Mouse (Mus musculus) MEL (cell line): ENCODE data around the gene Entpd3. TPM values are rescaled to one million over a fixed set of nuclear protein-coding genes. Genes with fewer than 3 reads are reported as not detected.
A peak's percentile ranks its signal among the peaks of the same experiment; 100 is the strongest.

Source experiments
- DNase-seq: peaks from one replicate; pipeline ENCODE4 v3.0.0; 2011; ENCODE audit warnings: low read depth, low spot score
- H3K27ac ChIP-seq: 2 replicates; pipeline ENCODE4 v1.5.1; 2012; ENCODE audit warnings: low read depth, mild to moderate bottlenecking, control low read depth, low read length, moderate library complexity; ENCODE audit not compliant: control insufficient read depth
- H3K27me3 ChIP-seq, 2 experiments: fragments of 150-350 bp in 1 of 2; sonication (generic) in 1 of 2; 2 replicates each; pipeline ENCODE4 v1.6.1; 2012; ENCODE audit warnings: low read length in 2 of 2, mild to moderate bottlenecking in 2 of 2, improper control_type of control experiment in 1 of 2, moderate library complexity in 1 of 2; ENCODE audit not compliant: insufficient read depth in 2 of 2, control insufficient read depth in 1 of 2
- H3K36me3 ChIP-seq, 2 experiments: 2 replicates each; pipeline ENCODE4 v1.6.1; 2012 to 2014; ENCODE audit warnings: low read length in 2 of 2, improper control_type of control experiment in 1 of 2, inconsistent platforms in 1 of 2, mild to moderate bottlenecking in 1 of 2; ENCODE audit not compliant: insufficient read depth in 2 of 2, control insufficient read depth in 1 of 2
- H3K4me1 ChIP-seq, 2 experiments: fragments of 150-350 bp in 1 of 2; sonication (generic) in 1 of 2; 2 replicates each; pipeline ENCODE4 v1.6.1; 2012; ENCODE audit warnings: low read length in 2 of 2, improper control_type of control experiment in 1 of 2, mild to moderate bottlenecking in 1 of 2; ENCODE audit not compliant: insufficient read depth in 2 of 2, control insufficient read depth in 1 of 2
- H3K4me3 ChIP-seq, 2 experiments: fragments of 150-350 bp in 1 of 2; sonication (generic) in 1 of 2; 2 replicates each; pipeline ENCODE4 v1.5.1; 2012; ENCODE audit warnings: low read depth in 2 of 2, low read length in 2 of 2, mild to moderate bottlenecking in 2 of 2, moderate library complexity in 2 of 2, control low read depth in 1 of 2, improper control_type of control experiment in 1 of 2; ENCODE audit not compliant: control insufficient read depth in 1 of 2, insufficient read depth in 1 of 2
- H3K79me2 ChIP-seq: 2 replicates; pipeline ENCODE4 v1.6.1; 2012; ENCODE audit warnings: mild to moderate bottlenecking, low read length, moderate library complexity; ENCODE audit not compliant: control insufficient read depth, poor library complexity, insufficient read depth
- H3K9ac ChIP-seq: 2 replicates; pipeline ENCODE4 v1.6.1; 2012; ENCODE audit warnings: low read depth, mild to moderate bottlenecking, control low read depth, low read length, moderate library complexity; ENCODE audit not compliant: control insufficient read depth, poor library complexity, severe bottlenecking
- H3K9me3 ChIP-seq: fragments of 150-350 bp; sonication (generic); replicated peaks from 2 replicates; pipeline ENCODE4 v1.6.1; 2012; ENCODE audit warnings: mild to moderate bottlenecking, low read length, improper control_type of control experiment, moderate library complexity; ENCODE audit not compliant: insufficient read depth
- CTCF ChIP-seq, 3 experiments: IDR thresholded peaks in 2 of 3; conservative IDR thresholded peaks in 1 of 3; 2 replicates each; pipeline ENCODE4 v1.5.1; 2011 to 2012; ENCODE audit warnings: low read length in 3 of 3, low read depth in 2 of 3, mild to moderate bottlenecking in 2 of 3, improper control_type of control experiment in 1 of 3, inconsistent platforms in 1 of 3, mixed read lengths in 1 of 3, moderate library complexity in 1 of 3; ENCODE audit not compliant: control insufficient read depth in 1 of 3, insufficient read depth in 1 of 3, poor library complexity in 1 of 3, severe bottlenecking in 1 of 3
- GABPA ChIP-seq: IDR thresholded peaks from 2 replicates; pipeline ENCODE4 v1.6.1; 2012; ENCODE audit warnings: low read depth, mild to moderate bottlenecking, inconsistent platforms, low read length, improper control_type of control experiment, moderate library complexity
- GATA1 ChIP-seq: IDR thresholded peaks from 2 replicates; pipeline ENCODE4 v1.6.1; 2011; ENCODE audit warnings: low read depth, low read length, improper control_type of control experiment
- JUND ChIP-seq: IDR thresholded peaks from 2 replicates; pipeline ENCODE4 v1.6.1; 2011; ENCODE audit warnings: low read depth, mild to moderate bottlenecking, improper control_type of control experiment, low read length
- MAZ ChIP-seq: IDR thresholded peaks from 2 replicates; pipeline ENCODE4 v1.6.1; 2012; ENCODE audit warnings: low read depth, mild to moderate bottlenecking, inconsistent platforms, low read length, improper control_type of control experiment
- MXI1 ChIP-seq: IDR thresholded peaks from 2 replicates; pipeline ENCODE4 v1.6.1; 2011; ENCODE audit warnings: mild to moderate bottlenecking, low read depth, low read length, improper control_type of control experiment
- NRF1 ChIP-seq: IDR thresholded peaks from 2 replicates; pipeline ENCODE4 v1.6.1; 2014; ENCODE audit warnings: low read depth, mild to moderate bottlenecking, inconsistent platforms, low read length, improper control_type of control experiment, moderate library complexity; ENCODE audit not compliant: poor library complexity, insufficient read depth, severe bottlenecking
- RAD21 ChIP-seq: IDR thresholded peaks from 2 replicates; pipeline ENCODE4 v1.6.1; 2011; ENCODE audit warnings: mild to moderate bottlenecking, low read depth, low read length, improper control_type of control experiment
- TAL1 ChIP-seq: IDR thresholded peaks from 2 replicates; pipeline ENCODE4 v1.6.1; 2012; ENCODE audit warnings: mild to moderate bottlenecking, inconsistent platforms, low read length, moderate library complexity, mixed read lengths
- TCF12 ChIP-seq: IDR thresholded peaks from 2 replicates; pipeline ENCODE4 v1.6.1; 2014; ENCODE audit warnings: low read depth, mild to moderate bottlenecking, inconsistent platforms, low read length, improper control_type of control experiment, moderate library complexity
- UBTF ChIP-seq: IDR thresholded peaks from 2 replicates; pipeline ENCODE4 v1.6.1; 2012; ENCODE audit warnings: low read depth, mild to moderate bottlenecking, inconsistent platforms, low read length, improper control_type of control experiment, moderate library complexity, borderline replicate concordance; ENCODE audit not compliant: insufficient read depth
- USF1 ChIP-seq: IDR thresholded peaks from 2 replicates; pipeline ENCODE4 v1.6.1; 2014; ENCODE audit warnings: low read depth, mild to moderate bottlenecking, inconsistent platforms, low read length, improper control_type of control experiment, moderate library complexity
- ZC3H11A ChIP-seq: IDR thresholded peaks from 2 replicates; pipeline ENCODE4 v1.6.1; 2012; ENCODE audit warnings: low read depth, mild to moderate bottlenecking, inconsistent platforms, low read length, improper control_type of control experiment
- ZKSCAN1 ChIP-seq: IDR thresholded peaks from 2 replicates; pipeline ENCODE4 v1.6.1; 2012; ENCODE audit warnings: low read depth, mild to moderate bottlenecking, inconsistent platforms, low read length, improper control_type of control experiment, moderate library complexity
- ZMIZ1 ChIP-seq: IDR thresholded peaks from 2 replicates; pipeline ENCODE4 v1.6.1; 2012; ENCODE audit warnings: low read depth, mild to moderate bottlenecking, inconsistent platforms, low read length, improper control_type of control experiment, moderate library complexity
- ZNF384 ChIP-seq: IDR thresholded peaks from 2 replicates; pipeline ENCODE4 v1.6.1; 2012; ENCODE audit warnings: low read depth, mild to moderate bottlenecking, inconsistent platforms, low read length, improper control_type of control experiment
- polyA plus RNA-seq, 2 experiments: library from polyadenylated mRNA; stranded (reverse) in 1 of 2; unstranded in 1 of 2; fragments of >175 nt in 1 of 2; fragments of >200 nt in 1 of 2; gene quantifications; 2 replicates each; pipeline versions ENCODE4 v1.2.1 to v1.2.4; 2012; ENCODE audit warnings: low replicate concordance in 2 of 2, low read depth in 1 of 2; ENCODE audit not compliant: insufficient read length in 2 of 2, insufficient read depth in 1 of 2, missing spikeins in 1 of 2
- total RNA-seq: library from RNA; depleted of rRNA; stranded (reverse); fragments of 300-350 nt; gene quantifications from 2 replicates; pipeline ENCODE4 v1.2.3, GENCODE M21; 2012

Entpd3 gene
- total and polyA plus RNA-seq, 3 experiments, result 0.03 TPM; not detected in 2

DNA sequence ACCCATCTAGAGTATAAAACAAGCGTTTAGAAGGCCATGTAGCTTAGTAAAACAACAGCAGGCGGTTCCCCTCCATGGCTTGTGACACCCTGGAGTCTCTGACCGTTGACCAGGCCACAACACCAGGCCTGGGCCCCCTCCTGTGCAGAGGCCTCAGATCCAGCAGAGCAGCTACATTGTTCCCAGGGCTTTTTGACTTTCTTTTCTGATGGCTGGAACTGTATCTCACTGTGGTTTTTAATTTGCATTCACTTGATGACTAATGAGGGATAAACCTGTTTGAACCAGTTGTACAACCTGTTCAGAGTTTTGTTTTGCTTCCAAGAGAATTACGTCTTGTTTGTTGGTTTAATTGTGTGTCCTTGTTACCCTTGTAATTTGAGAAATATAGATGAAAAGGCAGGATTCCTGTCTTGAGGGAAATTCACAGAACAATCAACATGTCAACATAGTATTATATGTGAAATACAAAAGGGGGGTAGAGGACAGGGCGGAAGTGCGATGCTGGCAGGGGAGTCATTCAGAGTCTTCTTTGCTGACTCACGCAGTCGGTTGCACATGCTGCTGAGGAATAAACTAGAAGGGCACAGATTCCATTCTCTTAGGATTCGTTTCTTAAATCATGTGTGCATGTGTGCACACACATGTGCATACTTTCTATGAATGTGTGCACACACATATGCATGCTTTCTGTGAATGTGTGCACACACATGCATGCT, 53.9 kb downstream of the Entpd3 start:
- no peaks in the 10 kb centered on the region for H3K79me2 ChIP-seq
- no peak overlapping the region for H3K9ac ChIP-seq
- H3K27me3 ChIP-seq, result peaks cover 0 to 2% of the 10 kb centered on the region in 2 experiments; a peak in 2 of 4 replicates
- no peak overlapping the region for H3K4me3 ChIP-seq
- DNase-seq, result no peak
- peaks cover 2 to 6% of the 10 kb centered on the region in 2 experiments; a peak in 3 of 4 replicates for H3K4me1 ChIP-seq
- no peak overlapping the region for H3K27ac ChIP-seq
- TF ChIP-seq GATA1 (no peak), UBTF (no peak), NRF1 (no peak), ZC3H11A (no peak), TAL1 (no peak), GABPA (no peak), ZNF384 (no peak), TCF12 (no peak), MXI1 (no peak), ZKSCAN1 (no peak), MAZ (no peak), RAD21 (no peak), JUND (no peak), CTCF (IDR thresholded peaks at IDR 0.05 in 2 of 3, conservative IDR thresholded peaks at IDR 0.05 in 1 of 3; ENCODE audit: control insufficient read depth in 1 of 3, insufficient read depth in 1 of 3, low read depth in 2 of 3, low read length in 3 of 3, poor library complexity in 1 of 3, severe bottlenecking in 1 of 3) (no peak), USF1 (no peak)
- TF ChIP-seq, all 39 proteins: peak for 0
- Histone ChIP-seq H3K36me3 (peaks cover 0 to 4% of the 10 kb centered on the region in 2 experiments; a peak in 2 of 4 replicates), H3K9me3 (no peaks in the 10 kb centered on the region)

DNA sequence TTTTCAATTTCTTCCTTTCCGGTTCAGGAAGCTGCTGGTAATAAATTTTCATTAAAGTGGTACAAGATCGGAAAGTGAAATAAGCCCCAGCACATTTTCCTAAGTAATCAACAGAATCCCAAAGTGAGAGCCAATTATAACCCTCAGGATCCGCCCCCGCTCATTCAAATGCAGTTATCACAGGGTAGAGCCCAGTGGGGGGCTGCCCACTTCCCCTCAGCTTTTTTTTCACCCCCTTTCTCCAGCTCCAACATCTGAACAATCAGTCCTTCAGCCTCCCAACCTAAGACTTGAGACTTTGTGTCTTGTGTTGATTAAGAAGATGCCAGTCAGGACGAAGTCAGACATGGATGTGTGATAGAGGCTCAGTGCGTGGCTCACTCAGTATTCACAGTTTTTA, 55.2 kb downstream of the Entpd3 start:
- Histone ChIP-seq H3K4me3 (no peak overlapping the region), H3K4me1 (peaks cover 2 to 6% of the 10 kb centered on the region in 2 experiments; a peak in 3 of 4 replicates), H3K9me3 (no peaks in the 10 kb centered on the region), H3K27me3 (peaks cover 0 to 2% of the 10 kb centered on the region in 2 experiments; a peak in 3 of 4 replicates), H3K27ac (no peak overlapping the region), H3K36me3 (peaks cover 0 to 4% of the 10 kb centered on the region in 2 experiments; a peak in 2 of 4 replicates), H3K79me2 (no peaks in the 10 kb centered on the region), H3K9ac (no peak overlapping the region)
- TF ChIP-seq ZNF384 (peak; percentile 63), ZMIZ1 (no peak)
- DNase-seq, result peak; percentile 22
